Mouse (Mus musculus): Measurements from ENCODE around the gene Unc45a.
A peak's percentile ranks its signal among the peaks of the same experiment; 100 is the strongest.
"Not testable (repeated sequence)": the region's sequence is repeated elsewhere in the genome, so short reads cannot be mapped to it uniquely, and the experiment has no call there.

The Unc45a gene

DNA sequence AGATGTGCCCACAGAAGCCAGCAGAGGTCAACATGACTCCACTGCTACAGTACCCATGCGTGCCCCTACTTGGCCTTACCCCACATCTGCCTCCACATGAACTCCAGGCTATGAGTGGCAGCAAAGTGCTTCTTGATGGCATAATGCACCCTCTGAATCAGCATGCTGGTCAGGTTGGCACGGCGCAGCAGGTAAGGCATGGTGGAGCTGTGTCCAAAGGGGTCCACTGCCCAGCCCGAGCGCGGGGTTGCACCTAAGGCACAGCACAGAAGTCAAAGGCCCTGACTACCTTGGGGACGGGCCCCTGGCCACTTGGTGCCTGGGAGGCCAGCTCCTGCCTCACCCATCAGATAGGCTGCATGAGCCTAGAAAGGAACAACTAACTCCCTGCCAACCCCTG, 26.4 kb upstream of the Unc45a start:
- no peak for DNase-seq

DNA sequence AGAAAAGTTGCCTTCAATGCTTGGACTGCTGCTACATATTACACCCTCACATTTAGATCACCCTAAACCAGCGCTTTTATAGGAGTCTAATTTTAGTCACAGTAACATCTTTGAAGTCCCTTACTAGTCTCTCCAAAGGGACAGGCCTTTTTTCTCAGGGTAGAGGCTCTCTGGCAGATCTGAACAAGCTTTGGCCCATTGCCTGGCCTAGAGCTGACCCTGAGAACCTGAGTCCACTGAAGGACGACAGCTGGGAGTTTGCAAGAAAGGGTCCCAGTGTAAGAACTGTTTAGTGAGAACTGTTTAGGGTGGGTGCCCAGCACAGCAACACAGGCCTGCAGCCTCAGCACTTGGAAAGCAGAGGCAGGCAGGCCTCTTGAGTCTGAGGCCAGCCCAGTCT, 25.0 kb upstream of the Unc45a start:
- peak; percentile 47 for DNase-seq

DNA sequence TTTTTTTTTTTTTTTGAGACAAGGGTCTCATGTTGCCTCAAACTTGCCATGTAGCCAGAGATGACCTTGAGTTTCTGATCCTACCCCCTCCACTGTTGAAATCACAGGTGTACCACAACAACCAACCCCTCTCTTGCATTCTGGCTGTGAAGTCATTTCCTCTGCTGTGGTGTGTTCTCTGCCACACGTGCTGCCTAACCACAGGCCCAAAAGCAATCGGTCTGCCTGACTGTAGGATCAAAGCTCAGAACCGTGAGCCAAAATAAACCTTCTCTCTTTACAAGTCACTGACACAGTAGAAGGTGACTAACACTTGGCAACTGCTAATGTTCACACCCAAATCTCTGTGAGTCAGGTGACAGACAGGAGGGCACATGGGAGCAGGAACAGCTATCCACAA, 19.6 kb upstream of the Unc45a start:
- DNase-seq = no peak

DNA sequence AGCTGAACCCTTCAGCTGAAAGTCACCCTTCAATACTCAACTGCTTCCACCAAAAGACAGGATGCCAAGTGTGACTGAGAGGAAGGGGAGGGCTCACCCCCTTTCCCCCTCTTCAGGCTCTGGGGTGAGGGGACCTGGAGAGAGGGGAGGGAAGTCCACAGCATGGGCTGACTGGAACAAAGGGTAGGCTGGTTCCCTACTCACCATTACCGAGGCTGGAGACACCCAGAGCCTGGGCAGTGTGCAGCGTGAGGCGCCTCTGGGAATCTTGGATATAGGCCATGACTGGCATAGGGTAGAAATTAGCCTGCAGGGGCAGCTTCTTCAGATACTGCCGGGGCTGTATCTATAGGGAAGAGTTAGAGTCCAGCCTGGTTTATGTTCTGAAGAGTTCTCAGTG, 17.2 kb upstream of the Unc45a start:
- DNase-seq = no peak

DNA sequence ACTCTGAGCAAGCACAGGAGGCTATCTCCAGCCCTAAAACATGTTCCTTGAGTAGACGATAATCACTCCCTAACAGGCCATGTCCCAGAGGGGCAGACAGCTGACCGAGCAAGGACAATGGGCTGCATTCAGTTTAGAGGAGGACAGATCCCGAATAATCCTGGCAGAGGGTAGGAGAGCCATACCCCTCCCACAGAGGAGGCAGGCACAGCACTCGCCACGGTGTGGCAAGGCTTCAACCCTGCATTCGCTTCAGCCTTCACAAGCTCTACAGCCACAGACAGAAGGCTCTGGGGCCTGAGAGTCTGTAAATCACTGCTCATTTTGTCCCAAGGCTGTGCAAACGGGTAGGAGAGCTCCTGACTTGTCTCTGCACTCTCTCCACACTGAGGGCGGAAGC, 16.4 kb upstream of the Unc45a start:
- no peak for DNase-seq

DNA sequence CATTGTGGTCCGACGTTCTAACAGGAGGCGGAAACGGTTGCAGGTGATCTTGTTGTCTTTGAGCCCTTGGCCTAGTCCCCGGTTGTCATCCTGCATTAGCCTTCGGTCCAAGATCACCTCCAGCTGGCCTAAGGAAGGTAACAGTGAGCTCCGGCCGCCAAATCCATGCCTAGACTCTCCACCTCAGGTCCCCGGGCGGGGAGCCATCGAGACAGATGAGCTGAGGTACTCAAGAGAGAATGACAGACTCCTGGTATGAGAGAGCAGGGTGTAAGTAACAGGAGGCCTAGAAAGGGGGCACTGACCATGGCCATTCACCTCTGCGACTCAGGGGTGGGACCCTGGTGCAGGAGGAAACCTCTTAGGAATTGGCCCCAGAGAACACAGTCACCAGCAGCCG, 15.5 kb upstream of the Unc45a start:
- DNase-seq = no peak

DNA sequence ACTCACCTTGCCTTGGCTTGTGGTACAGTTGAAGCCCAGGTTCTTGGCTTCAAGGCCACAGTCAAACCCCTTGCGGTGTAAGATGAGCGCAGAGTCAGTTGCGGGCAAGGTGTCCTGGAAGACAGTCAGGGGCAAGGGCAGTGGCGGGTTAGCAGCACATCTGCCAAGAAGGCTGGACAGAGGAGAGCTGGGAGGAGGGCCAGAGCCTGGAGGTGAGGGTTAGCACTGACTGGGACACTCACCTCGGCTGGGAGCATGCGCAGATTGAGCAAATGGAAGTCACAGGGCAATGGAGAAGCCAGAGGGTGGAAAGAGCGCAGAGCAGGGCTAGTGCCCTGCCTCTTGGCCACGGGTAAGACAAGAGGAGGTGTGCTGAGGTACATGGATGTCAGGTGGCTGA, 12.1 kb upstream of the Unc45a start:
- no peak for DNase-seq

DNA sequence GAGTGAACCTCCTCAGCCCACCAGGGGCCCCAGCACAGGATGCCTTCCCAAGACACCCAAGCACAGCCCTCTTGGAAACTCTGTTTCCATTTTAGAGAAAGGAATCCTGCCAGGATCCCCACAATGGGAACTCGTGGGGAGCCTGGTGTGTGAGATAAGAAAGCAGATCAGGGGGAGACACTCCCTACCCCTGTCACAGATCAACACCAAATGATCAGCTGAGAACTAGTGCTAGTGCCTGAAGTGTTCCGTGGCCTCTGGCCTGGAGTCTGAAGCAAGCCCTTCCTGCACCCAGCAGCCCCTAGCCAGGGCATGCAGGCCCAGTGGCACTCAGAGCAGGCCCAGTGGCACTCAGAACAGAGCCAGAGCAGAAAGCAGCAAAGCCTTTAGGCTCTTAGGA, 10.0 kb upstream of the Unc45a start:
- DNase-seq = no peak

DNA sequence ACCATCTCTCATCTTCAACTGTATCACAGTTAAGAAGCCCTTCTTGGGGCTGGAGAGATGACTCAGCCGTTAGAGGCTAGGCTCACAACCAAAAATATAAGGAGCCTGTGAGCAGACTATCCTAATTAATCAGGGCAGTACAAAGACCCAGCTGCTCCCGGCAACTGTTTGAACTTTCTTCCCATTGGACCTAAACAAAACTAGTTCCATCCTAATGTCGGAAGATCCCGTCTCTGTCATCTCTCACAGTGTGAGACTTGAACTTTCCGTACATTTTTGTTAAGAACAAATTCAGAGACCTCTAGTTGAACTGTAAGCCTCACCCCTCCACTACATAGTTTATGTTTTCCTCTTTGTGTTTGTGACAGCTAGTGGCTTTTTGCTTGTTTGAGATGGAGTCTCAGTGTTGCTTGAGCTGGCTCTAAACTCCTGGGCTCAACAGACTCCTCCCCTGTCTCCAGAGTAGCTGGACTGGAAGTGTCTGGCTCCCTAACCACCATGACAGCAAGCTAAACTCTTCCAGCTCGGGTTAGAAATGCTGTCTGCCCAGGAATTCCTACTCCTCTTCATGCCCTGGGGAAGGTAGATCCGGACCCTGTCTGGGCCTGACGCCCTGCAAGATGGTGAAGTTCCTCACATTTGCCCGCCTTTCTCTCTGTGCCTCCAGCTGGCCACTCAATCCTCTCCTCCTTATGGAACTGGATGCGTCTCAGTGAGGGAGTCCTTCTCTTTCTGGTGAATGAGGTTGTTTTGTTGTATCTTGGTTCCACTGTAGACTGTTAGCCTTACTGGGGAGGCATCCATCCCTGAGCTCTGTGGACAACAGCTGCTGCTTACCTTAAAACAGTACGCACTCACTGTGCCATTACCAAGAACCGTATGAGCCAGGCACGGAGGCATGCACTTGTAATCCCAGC, 7.1 kb upstream of the Unc45a start:
- DNase-seq = no peak

DNA sequence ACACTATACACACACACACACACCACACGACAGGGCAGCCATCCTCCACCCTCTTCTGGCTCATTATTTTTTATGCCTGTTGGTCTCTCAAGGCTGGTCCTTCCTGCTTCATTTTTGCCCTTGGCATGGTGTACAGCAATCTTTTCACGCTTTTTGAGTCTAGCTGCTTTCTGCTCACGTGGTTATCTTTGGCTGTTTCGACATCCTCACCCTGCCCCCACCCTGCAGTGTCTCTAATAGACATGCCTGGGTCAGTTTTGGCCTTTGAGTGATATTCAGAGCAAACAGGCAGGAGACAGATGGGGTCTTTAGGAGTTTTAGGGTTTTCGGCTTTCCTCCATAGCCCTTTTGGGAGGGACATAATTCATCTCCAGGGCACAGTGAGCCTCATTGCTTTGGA, 6.0 kb upstream of the Unc45a start:
- peak; percentile 58 for DNase-seq

DNA sequence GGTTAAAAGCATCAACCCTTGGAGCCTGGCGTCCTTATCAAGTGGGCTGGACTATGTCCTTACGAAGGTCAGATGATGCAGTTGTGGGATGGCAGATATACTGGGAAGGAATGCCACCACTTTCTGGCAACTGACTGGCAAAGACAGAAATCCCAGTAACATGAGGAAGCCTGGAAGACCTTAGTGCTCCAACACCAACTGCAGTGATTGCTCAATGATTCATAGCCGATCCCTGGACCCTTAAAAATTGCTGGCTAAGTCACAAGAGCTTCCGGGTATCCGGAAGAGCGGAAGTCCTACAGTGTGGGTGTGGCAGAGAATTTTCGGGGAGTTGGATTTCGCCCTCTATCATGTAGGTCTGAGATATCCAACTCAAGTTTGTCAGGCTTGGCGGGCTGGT, 5.4 kb upstream of the Unc45a start:
- DNase-seq = no peak

DNA sequence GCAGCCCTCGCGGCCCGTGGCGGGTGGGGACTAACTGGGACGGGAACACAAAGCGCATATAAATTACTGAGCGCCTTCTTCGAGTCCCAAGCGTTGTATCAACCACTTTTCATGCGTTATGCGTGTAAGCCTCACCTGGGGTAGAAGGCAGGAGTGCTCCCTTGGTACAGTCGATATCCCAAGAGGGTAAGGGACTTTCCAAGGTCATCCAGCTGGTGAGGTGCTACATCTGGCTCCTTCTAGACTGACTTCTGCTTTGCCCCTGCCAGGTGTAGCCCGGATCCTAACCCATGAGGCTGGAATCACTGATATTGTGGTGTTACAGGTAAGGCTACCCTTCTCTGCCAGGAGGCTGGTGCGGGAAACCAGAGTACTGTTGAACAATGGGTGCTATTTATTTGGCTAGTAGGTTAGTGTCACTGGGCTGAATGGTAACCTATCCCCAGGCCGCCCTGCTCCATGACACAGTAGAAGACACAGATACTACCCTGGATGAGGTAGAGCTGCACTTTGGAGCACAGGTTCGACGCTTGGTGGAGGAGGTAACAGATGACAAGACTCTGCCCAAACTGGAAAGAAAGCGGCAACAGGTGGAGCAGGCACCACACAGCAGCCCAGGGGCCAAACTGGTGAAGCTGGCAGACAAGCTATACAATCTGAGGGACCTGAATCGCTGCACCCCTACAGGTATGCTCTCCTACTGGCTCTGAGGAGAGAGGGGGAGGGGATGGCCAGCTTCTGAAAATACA, 2.6 kb upstream of the Unc45a start:
- no peak for DNase-seq

DNA sequence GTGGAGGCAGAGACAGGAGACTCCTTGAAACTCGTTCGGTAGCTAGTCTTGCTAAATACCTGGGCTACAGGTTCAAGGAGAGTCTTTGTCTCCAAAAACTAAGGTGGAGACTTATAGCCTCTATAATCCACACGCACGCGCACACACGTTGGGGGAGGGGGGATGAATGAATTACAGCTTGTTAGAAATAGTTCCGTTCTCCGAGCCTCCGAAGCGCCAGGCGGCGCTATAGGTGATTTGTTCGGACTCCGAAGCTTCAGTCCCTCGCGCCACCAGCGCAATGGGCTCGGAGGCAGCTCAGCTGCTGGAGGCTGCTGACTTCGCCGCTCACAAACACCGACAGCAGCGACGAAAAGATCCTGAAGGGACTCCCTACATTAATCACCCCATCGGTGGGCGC, 2.1 kb upstream of the Unc45a start, which contains the start of gene Hddc3:
Hddc3 (plus strand) TSS at position 247 of the 400 bp plus-strand sequence.
- DNase-seq = peak; percentile 98

DNA sequence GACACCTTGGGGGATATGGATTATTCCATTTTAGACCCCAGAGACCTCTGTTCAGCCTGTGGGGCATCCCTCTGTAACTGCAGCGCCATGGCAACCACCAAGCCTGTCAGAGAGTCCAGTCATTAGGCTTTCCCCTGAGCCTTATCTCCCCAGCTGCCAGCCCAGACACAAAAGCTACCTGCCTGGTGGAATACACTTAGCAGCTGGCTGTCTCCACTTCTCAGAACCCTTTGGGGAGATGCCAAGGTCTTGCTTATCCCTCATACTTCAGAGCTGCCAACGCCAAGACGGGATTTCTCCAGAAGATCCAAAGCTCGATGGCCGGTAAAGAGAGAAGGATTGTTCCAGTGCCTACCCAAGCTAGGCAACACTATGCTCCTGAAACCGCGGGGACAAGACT, 988 bp upstream of the Unc45a start:
- DNase-seq = no peak

DNA sequence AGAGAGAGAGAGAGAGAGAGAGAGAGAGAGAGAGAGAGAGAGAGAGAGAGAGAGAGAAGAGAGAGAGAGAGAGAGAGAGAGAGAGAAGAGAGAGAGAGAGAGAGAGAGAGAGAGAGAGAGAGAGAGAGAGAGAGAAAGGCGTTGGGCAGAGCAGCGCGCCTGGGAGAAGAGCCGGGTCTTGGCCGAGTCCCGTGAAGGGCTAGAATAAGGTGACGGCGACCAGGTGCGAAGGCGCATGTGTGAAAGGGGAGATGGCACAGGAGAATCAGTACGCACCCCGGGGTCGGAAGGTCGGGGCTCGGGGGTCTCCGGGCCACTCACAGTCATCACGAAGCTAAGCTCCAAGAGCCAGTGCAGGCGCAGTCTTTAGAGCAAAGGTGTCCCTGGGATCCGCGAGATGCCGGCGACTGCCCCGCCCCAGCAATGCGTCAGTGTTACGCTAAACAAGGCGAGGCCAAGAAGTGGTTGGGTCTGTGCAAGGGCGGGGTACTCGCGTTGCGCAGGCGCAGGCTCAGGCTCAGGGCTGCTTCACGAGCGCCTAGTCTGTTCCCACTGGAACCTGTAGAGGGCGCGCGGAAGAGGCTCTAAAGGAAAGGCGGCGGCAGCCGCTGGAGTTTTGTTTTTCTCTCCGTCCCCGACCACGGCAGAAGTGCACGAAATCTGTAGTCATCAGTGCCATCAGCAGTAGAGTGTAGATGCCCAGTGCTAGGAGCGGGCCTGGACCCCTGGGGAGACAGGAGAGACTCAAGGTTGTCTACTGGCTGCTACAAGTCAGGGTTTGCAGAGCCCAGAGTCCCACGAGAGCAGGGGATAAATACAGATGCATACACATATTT, 794 bp downstream of the Unc45a start:
- peak; percentile 99 for DNase-seq

DNA sequence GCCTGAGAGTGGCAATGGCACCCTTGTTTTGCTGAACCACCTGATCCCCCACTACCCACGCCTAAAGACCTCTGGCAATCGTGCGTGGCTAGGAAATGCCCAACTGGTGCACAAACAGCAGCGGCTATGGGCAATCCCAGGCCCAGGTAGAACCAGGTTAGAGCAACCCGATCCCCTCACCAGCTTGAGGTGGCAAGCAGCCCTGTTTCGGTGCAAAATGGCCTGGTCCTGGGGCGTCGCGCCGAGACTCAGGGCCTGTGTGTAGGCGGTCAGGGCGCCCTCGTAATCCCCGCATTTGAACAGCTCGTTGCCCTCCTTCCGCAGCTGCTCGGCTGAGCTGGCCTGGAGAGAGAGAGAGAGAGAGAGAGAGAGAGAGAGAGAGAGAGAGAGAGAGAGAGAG, 1.4 kb downstream of the Unc45a start:
- DNase-seq = peak; percentile 26

DNA sequence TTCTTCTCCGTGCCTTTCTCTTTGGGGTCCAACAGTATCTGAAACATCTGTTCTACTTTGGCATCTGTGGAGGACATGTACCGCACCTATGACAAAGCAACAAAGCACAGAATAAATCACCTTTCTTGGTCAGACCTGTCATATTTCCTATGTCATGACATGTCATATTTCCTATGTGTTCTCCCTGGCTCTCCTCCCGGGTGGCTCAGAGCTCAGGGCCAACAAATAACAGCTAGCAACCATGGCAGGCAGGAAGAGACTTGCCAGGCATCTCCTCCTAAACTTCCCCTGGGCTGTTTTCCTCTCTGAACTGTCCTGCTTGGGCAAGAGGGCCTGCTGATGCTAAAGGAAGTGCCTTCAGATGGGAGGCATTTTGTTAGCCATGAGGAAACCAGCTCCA, 3.9 kb downstream of the Unc45a start:
- no peak for DNase-seq

DNA sequence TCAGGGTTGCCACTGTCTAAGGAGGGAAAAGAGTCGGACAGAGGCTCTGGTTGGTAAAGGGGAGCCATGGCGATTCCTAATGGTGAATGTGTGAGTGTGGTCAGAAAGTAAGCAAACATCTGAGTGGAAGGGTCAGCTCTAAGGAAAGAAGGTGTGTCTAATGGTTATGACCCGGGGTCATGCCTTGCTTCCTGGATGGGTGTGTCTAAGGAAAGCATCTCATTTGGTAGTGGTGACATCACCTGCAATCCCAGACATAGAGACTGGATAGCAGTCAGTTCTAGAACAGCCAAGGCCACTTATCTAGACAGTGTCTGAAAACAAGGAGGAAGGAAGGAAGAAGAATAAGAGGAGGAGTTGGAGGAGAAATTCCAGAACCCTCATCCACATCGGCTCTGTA, 6.0 kb downstream of the Unc45a start:
- no peak for DNase-seq

DNA sequence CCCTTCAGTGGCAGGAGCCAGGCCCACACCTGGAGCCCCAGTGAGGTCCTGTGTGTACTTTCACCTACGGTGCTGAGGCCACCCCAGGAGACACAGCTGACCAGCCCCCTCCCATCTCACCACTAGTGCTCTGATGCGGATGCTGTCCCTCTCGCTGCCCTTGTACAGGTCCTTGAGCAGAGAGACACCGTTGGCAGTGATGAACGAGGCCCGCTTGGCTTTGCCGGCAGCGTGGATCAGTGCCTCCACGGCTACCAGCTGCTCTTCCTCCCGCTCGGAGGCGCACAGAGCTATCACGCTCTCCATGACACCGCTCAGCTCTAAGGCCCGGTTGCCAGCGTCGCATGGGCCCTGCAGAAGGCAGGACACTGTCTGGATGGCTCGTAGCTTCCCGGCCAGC, 9.4 kb downstream of the Unc45a start:
- DNase-seq = no peak

DNA sequence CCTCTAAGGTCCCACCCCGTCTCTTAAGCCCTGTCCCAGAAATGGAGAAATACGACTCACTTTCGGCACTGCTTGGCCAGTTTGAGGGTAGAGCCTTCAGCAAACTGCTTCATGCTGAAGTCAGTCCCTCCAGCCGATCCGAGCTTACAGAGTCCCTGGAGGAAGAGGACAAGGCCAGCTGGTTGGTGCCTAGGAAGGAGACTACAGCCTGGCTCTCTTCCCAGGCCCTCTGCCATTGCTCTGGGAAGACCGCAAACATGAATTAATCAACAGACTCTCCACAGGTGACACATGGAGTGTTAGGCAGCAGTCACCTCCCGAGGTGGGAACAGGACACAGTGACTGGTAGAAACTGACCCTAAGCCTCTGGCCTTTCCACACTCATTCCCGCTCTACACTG, 10.5 kb downstream of the Unc45a start:
- no peak for DNase-seq

DNA sequence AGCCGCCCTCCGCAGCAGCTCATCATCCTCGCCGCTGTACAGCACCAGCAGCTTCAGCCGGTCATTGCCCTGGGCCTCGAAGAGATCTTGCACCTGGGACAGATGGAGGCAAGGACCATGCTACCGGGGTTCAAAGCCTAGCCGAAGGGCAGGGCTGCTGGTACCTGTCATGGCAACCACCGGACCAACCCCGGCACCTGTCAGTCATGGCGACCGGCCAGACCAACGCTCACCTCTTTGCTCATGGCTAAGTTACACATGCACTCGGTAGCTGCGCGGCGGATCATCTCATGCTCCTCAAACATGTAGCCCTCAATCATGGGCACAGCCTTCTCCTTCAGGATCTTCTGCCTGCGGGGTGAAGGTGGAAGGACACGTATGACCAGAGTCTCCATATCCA, 14.7 kb downstream of the Unc45a start:
- DNase-seq = no peak

DNA sequence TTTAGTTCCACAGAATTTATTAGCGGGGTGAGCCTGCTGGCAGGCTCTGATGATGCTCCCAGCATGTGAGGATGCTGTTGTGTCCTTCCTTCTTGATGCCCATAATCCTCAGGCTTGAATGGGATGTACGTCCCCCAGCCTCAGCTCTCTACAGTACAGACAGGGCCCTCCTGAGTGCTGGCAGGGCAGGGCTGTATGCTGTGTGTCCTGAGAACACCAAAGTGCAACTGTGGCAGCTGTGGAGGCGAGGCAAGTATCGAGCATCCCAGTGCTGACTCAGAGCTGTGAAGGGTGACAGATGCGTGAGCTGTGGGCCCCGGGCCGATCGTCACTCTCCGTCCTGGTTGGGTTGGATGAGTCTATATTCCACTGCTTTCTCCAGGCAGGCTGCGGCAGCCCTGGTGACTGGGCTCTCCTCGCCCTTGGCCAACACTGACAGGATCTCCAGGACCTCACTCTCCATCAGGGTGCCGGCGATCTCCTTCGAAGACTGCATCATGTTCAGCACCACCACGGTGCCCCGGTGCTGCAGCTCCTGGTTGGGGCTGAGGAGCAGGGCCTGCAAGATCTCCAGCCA, 15.4 kb downstream of the Unc45a start:
- DNase-seq = no peak

DNA sequence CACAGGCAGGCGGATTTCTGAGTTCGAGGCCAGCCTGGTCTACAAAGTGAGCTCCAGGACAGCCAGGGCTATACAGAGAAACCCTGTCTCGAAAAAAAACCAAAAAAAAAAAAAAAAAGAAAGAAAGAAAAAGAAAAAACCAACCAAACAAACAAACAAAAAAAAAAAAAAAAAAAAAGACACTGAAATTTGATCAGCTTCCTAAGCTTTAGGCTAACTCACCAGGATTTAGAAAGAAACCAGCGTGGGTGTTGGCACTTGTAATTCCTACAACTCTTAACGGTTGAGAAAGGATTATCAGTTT, 16.0 kb downstream of the Unc45a start:
- not testable (repeated sequence) for DNase-seq

Measured in lung, postnatal 36 days (tissue).